In genomic region chr9:74920450-74920849, GRCm38 (mm10) we compare ENCODE assay signal across 29 mouse cellular contexts. TPM values are rescaled to one million over a fixed set of nuclear protein-coding genes. Genes with fewer than 3 reads are reported as not detected.
DNase-seq lines count a peak whose midpoint lies in the region; ATAC-seq and TF ChIP-seq lines count a peak whose summit lies in the region.
"Had no signal": no experiment of that assay in that cellular context is flagged by ENCODE, and none has a peak within 500 bp of the region (broad histone marks: within the 10 kb centered on the region; RNA-seq: fewer than 3 reads in every experiment).

No protein-coding gene starts in this region.

- peak; percentile 100 for DNase-seq in liver, adult 2 months (ENCODE audit: extremely low read depth, low read depth, low spot score)
- DNase-seq in lung, postnatal 36 days: peak; percentile 39
- DNase-seq in lung, postnatal 14 days: no peak
- peak; percentile 41 for DNase-seq in embryonic facial prominence, embryonic 14.5 days (ENCODE audit: low spot score)
- DNase-seq in left cerebral cortex, postnatal 10 days (ENCODE audit: extremely low spot score in 1 of 2, low spot score in 2 of 2): no peak
- DNase-seq in spleen, postnatal 10 days (ENCODE audit: low spot score in 2 of 2): no peak
- DNase-seq: adrenal gland, postnatal 25 days; cerebellum, adult 11-12 months; cerebellum, adult 9-11 months; embryo, embryonic 11 days; gastrocnemius, postnatal 14 days; heart, postnatal 14 days; kidney, adult 11 months; left cerebral cortex, postnatal 4 days; thymus, postnatal 36 days had no signal

- ATAC-seq in liver, embryonic 12.5 days: no peak
- no peak; the same call in 1 of the 2 replicates for ATAC-seq in embryonic facial prominence, embryonic 14.5 days (ENCODE audit: low read depth)
- ATAC-seq: CD4-positive, CD25-positive, alpha-beta regulatory T cell, adult 4 months; forebrain, embryonic 14.5 days; inflammation-experienced regulatory T-cells, adult 6 months had no signal

- TF ChIP-seq CTCF in liver, adult 2 months (IDR thresholded peaks at IDR 0.05; ENCODE audit: low read depth, low read length): no peak

- H3K27ac ChIP-seq in liver, adult 2 months (replicated peaks; ENCODE audit: insufficient read depth, low read depth, low read length): peak overlapping the region; percentile 90
- no peak overlapping the region for H3K27ac ChIP-seq in liver, embryonic 12.5 days
- no peak overlapping the region for H3K27ac ChIP-seq in embryonic facial prominence, embryonic 14.5 days (replicated peaks; ENCODE audit: low read depth, low read length)
- H3K27ac ChIP-seq: hindbrain, embryonic 10.5 days; hindbrain, embryonic 15.5 days; lung, embryonic 15.5 days; midbrain, embryonic 10.5 days; neural tube, embryonic 12.5 days had no signal

- no peak overlapping the region for H3K4me3 ChIP-seq in liver, adult 2 months (ENCODE audit: insufficient read depth, low read depth, low read length)
- H3K4me3 ChIP-seq in liver, embryonic 12.5 days: no peak overlapping the region
- no peak overlapping the region for H3K4me3 ChIP-seq in embryonic facial prominence, embryonic 14.5 days (ENCODE audit: low read depth, low read length)
- H3K4me3 ChIP-seq: hindbrain, embryonic 10.5 days; hindbrain, embryonic 15.5 days; lung, embryonic 15.5 days; midbrain, embryonic 10.5 days; myocyte; neural tube, embryonic 12.5 days had no signal

- H3K4me1 ChIP-seq in liver, adult 2 months (ENCODE audit: control insufficient read depth, insufficient read depth, low read length): peaks cover 34% of the 10 kb centered on the region
- H3K4me1 ChIP-seq in liver, embryonic 12.5 days: no peaks in the 10 kb centered on the region
- H3K4me1 ChIP-seq in embryonic facial prominence, embryonic 14.5 days (ENCODE audit: control insufficient read depth, insufficient read depth, low read length): no peaks in the 10 kb centered on the region
- H3K4me1 ChIP-seq: lung, embryonic 15.5 days had no signal

- no peaks in the 10 kb centered on the region for H3K36me3 ChIP-seq in liver, adult 2 months (ENCODE audit: control insufficient read depth, insufficient read depth, low read length)
- H3K36me3 ChIP-seq in liver, embryonic 12.5 days: no peaks in the 10 kb centered on the region
- H3K36me3 ChIP-seq in embryonic facial prominence, embryonic 14.5 days (ENCODE audit: control insufficient read depth, insufficient read depth, low read length): no peaks in the 10 kb centered on the region
- H3K36me3 ChIP-seq: hindbrain, embryonic 10.5 days; hindbrain, embryonic 15.5 days; lung, embryonic 15.5 days; midbrain, embryonic 10.5 days; neural tube, embryonic 12.5 days had no signal

- no peak for TF ChIP-seq POLR2A in liver, adult 2 months (IDR thresholded peaks at IDR 0.05; ENCODE audit: extremely low read depth, insufficient read depth, low read length)

- peak overlapping the region; percentile 70 for H3K9ac ChIP-seq in liver, adult 2 months (ENCODE audit: low read depth, low read length)
- H3K9ac ChIP-seq in liver, embryonic 12.5 days: no peak overlapping the region
- H3K9ac ChIP-seq in embryonic facial prominence, embryonic 14.5 days (ENCODE audit: low read depth, low read length): no peak overlapping the region
- H3K9ac ChIP-seq: hindbrain, embryonic 15.5 days; lung, embryonic 15.5 days; neural tube, embryonic 12.5 days had no signal

- no peaks in the 10 kb centered on the region for H3K27me3 ChIP-seq in liver, adult 2 months (ENCODE audit: control insufficient read depth, insufficient read depth, low read length)
- H3K27me3 ChIP-seq in liver, embryonic 12.5 days (replicated peaks): no peaks in the 10 kb centered on the region
- no peaks in the 10 kb centered on the region for H3K27me3 ChIP-seq in embryonic facial prominence, embryonic 14.5 days (replicated peaks; ENCODE audit: control insufficient read depth, insufficient read depth, low read length)
- H3K27me3 ChIP-seq: hindbrain, embryonic 15.5 days; lung, embryonic 15.5 days; neural tube, embryonic 12.5 days had no signal

- 43% methylated on average over 12 of the region's 12 CpGs for WGBS in liver, adult 2 months
- WGBS in liver, embryonic 12.5 days (ENCODE audit: insufficient replicate concordance): 77% methylated on average over 12 of the region's 12 CpGs
- 85% methylated on average over 12 of the region's 12 CpGs for WGBS in embryonic facial prominence, embryonic 14.5 days

- intact Hi-C loops in left cerebral cortex, postnatal 10 days (cut with DNase I): no loop called here

- no peaks in the 10 kb centered on the region for H3K9me3 ChIP-seq in liver, embryonic 12.5 days (replicated peaks)
- H3K9me3 ChIP-seq in embryonic facial prominence, embryonic 14.5 days (ENCODE audit: control insufficient read depth, low read length): 0 out of 2 replicates have a peak, but pooled peaks cover 5% of the 10 kb centered on the region
- H3K9me3 ChIP-seq: hindbrain, embryonic 15.5 days; lung, embryonic 15.5 days had no signal

- H3K79me2 ChIP-seq in liver, adult 2 months (ENCODE audit: control insufficient read depth, insufficient read depth, low read length): no peaks in the 10 kb centered on the region

- no peak overlapping the region for H3K4me2 ChIP-seq in liver, embryonic 12.5 days
- H3K4me2 ChIP-seq in embryonic facial prominence, embryonic 14.5 days (ENCODE audit: low read depth, low read length): no peak overlapping the region
- H3K4me2 ChIP-seq: hindbrain, embryonic 15.5 days; lung, embryonic 15.5 days; neural tube, embryonic 12.5 days had no signal

RNA-seq across cellular contexts. Expression of gene Fam214a, which starts 32.2 kb away (rescaled TPM):
- total RNA-seq in liver, adult 2 months (2014; rRNA removed): 67.5 and 116 TPM in 2 replicates
- polyA plus RNA-seq in liver, adult 2 months (2012; rRNA removed): 14.5 and 23.1 TPM in 2 replicates
- polyA plus RNA-seq in liver, embryonic 12.5 days (2016; fragmentation: Nextera tagmentation; extraction: Ambion mirVana): 1.8 and 2.6 TPM in 2 replicates
- 12.0 and 15.7 TPM in 2 replicates for polyA plus RNA-seq in embryonic facial prominence, embryonic 14.5 days (2014; fragmentation: Nextera tagmentation; extraction: Ambion mirVana)
- total RNA-seq in left cerebral cortex, postnatal 10 days (2021): 10 to 100 TPM; 25.9 to 33.9 TPM

RNA-seq across cellular contexts. Expression of gene Onecut1, which starts 58.7 kb away (rescaled TPM):
- total RNA-seq in liver, adult 2 months (2014; rRNA removed): 1.9 and 2.5 TPM in 2 replicates
- 11.1 and 32.1 TPM in 2 replicates for polyA plus RNA-seq in liver, adult 2 months (2012; rRNA removed)
- polyA plus RNA-seq in liver, embryonic 12.5 days (2016; fragmentation: Nextera tagmentation; extraction: Ambion mirVana): 2.1 and 2.6 TPM in 2 replicates
- 0.24 and 0.31 TPM in 2 replicates for polyA plus RNA-seq in embryonic facial prominence, embryonic 14.5 days (2014; fragmentation: Nextera tagmentation; extraction: Ambion mirVana)
- total RNA-seq in left cerebral cortex, postnatal 10 days (2021): under 1 TPM; 0.09 to 0.12 TPM
- total RNA-seq: adrenal gland, adult 18-20 months; adrenal gland, postnatal 25 days; gastrocnemius, postnatal 14 days; granulocyte monocyte progenitor cell, adult 5-6 weeks; heart, postnatal 14 days had no signal
- polyA plus RNA-seq: CD4-positive, CD25-positive, alpha-beta regulatory T cell, adult 4 months; heart, embryonic 14.5 days; inflammation-experienced regulatory T-cells, adult 6 months; limb, embryonic 14.5 days; lung, embryonic 15.5 days; myocyte had no signal

Comparison
In these comparisons a context has a peak if more than half of its experiments do, and no peak if none do; other contexts are left out.
1. DNase-seq: peak in liver, adult 2 months (single experiment), lung, postnatal 36 days (single experiment) and embryonic facial prominence, embryonic 14.5 days (single experiment); none in lung, postnatal 14 days (single experiment), left cerebral cortex, postnatal 10 days (0 of 2) and spleen, postnatal 10 days (0 of 2).